Mouse (Mus musculus): ENCODE results near the gene Cdh24.

The Cdh24 gene

DNA sequence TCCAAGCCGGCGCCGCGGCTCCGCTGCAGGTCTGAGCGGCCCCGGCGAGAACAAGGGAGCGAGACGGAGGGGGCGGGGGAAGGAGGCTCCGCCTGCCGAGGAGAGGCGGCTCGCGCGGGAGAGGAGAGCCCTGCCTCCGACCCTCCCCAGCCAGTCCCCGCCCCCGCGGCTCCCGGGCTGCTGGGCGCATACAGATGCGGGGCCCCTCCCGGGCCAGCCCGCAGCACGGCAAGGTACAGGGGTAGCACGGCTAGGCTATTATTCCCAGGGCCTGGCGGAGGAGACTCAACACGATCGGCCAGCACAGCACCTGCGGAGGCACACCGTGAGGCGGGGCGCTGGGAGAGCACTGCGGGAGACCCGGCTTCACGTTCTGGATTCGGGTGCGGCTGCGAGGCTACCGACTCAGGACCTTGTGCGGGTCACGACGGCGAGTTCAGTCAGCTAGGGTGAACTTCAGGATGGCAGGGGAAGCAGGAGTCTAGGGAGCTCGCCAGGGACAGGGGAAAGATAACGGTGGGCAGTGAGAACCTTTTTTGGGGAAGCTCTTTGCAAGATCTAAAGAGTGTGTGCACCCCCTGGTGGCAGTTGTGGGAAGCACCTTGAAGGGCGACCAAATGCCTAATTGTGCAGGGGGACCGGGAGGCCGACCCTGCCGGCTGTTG is at the start of gene Cdh24:
Gene Cdh24, minus strand, starts transcription at position 60 of the 665 bp plus-strand sequence.
- peak; percentile 67 for DNase-seq (ENCODE audit: low spot score)

DNA sequence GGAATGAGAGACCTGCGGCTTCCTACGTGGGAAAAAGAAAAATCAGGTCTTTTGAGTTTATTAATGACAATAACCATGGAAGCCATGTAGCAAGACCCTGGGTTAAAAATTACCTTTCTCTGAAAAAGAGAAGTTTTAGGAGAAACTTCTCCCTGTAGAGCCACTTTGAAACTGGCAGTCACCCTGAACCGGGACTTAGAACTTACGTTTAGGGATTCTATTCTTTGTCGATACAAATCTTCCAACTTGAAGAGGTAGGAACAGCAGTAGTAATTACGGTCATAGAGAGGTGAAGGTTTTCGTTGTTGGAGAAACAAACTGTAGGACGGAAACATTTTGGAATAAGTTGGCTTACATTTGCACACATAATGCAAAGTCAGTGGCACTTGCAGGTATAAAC is 46.1 kb upstream of the Cdh24 start:
- no peak for DNase-seq (ENCODE audit: low spot score)

DNA sequence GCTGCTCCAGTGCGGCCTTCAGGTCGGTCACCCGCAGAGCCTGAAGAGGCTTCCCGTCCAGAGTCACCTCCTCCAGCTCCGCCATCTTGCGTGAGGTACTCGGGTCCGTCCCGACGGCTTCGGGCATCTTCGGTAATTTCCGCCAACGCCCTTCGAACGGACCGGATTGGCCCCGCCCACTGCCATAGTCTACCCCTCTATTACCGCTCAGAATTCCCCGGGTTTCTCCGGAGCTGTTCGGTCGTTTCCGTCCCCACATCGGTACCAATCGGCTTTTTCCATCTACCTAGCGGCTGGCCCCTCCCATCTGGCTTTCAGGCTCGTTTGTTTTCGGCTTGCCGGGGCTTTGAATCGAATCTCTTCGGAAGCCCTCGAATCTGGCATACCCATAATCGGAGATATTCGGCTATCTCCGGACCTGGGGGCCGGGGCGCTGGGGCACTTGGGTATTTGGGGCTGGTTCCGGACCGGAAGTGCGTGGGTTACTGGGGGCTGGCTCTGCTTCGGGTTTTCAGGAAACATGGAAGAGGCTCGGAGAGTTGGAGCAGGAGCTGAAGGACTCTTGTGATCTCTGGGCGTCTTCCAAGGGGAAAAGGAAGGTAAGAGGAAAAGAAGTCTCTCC is 45.5 kb upstream of the Cdh24 start, which contains the start of gene Acin1:
Gene Acin1, minus strand, starts transcription at position 410 of the 622 bp plus-strand sequence.
- DNase-seq (ENCODE audit: low spot score) = peak; percentile 100

DNA sequence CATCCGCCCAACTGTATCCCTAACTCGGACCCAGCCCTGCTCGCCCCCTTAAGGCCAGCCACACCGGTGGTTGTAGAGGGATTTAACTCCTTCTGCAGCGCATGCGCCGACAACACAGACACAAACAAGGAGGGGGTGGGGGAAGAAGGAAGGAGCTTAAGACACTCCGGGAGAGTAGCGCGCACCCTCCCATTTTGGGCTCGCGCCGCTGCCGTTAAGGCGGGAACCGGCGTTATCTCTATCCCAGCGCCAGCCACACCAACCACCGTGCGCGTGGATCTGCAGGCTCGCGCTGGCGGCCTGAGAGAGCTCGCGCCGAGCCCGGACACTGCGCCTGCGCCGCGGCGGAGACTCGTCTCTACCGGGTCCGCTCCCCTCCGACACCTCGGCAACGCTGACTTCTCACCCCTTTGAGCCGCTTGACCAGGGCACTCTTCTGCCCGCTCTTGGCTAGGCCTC is 44.9 kb upstream of the Cdh24 start, which contains the start of gene 1700123O20Rik:
Gene 1700123O20Rik, plus strand, starts transcription at position 154 of the 459 bp plus-strand sequence.
- no peak for DNase-seq (ENCODE audit: low spot score)

DNA sequence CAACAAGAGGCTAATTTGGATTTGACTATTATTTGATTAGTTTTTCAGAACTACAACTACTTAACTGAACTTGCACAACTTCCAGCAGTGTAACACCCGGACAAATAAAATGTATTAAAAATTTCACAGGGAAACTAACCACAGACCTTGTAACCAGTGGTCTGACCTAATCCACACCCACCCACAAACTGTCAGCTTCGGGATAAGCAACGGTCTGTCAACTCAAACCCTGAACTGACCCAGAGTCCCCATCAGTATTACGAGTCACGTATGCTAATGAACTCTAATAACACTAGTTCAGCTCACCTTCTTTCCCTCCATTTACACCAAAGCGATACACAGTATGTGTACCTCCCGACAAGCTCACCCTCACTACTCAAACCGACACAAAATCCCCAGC is 44.3 kb upstream of the Cdh24 start:
- no peak for DNase-seq (ENCODE audit: low spot score)

DNA sequence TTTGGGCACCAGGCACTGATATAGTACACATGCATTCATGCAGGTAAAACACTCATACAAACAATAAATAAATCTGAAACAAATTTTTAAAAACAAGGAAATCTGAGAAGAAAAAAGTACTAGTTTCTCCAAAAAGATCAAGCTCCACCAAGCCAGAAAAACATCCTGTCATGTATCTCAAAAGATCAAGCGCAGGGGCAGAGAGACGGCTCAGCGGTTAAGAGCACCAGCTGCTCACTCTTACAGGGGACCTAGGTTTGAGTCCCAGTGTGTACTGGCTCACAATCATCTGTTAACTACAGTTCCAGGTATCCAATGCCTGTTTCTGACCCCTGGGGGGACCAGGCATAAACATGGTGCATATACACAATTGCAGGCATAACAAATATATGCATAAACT is 41.2 kb upstream of the Cdh24 start:
- no peak for DNase-seq (ENCODE audit: low spot score)

DNA sequence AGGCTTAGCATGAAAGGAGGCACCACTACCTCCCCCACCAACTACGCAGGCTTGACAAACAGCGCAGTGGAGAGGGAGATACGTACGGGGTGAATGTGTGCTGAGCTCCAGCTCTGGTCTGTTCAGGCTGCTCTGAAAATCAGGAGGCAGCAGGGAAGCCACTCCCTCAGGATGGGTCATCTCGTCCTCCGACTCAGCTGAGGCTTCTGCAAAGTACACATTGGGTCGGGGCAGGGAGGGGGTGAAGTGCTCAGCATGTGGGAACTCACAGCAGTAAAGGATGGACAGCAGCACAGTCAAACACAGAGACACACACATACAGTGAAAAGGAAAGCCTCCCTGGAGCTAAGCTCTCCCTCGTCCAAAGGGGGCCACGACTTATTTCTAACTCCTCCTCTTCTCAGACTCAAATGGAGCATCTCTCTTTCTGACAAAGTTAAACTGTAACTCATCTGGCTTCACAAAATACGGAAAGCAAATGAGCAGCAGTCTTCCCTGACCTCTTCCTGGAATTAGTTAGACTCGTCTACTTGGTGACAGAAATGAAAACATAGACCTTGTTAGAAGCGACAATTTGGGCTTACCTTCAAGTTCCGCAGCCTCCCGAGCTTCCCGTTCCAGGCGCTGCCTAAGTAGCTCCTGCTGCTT is 37.6 kb upstream of the Cdh24 start:
- no peak for DNase-seq (ENCODE audit: low spot score)

DNA sequence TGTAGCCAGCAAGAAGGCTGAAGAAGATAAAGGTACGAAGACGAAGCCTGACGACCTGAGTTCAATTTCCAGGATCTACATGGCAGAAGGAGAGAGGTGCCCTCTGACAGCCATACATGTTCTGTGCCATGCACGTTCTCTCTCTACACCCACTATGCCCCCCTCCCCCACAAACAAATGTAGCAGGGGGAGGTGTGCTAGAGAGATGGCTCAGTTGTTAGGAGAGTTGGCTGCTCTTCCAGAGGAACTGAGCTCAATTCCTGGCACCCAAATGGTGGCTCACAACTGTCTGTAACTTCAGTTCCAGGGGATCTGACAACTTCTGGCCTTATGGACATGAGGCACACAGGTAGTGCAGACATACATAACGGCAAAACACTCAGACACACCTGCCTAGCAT is 35.1 kb upstream of the Cdh24 start:
- DNase-seq (ENCODE audit: low spot score) = no peak

DNA sequence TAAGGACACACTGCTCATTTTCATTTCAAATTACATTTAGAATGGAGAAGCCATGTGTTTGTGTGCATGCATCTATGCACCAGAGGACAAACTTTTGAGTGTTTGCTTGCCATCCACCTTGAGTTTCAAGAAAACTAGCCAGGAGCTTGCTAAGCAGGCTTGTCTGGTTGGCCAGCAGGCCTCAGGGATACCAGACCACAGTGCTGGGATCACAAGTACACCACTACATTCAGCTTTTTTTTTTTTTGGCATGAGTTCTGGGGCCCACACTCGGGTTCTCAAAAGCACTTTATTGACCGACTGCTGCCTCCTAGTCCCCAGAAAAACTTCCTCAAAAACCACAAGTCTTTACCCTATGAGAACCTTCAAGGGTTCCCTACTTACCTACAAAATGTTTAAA is 33.2 kb upstream of the Cdh24 start:
- DNase-seq (ENCODE audit: low spot score) = no peak

DNA sequence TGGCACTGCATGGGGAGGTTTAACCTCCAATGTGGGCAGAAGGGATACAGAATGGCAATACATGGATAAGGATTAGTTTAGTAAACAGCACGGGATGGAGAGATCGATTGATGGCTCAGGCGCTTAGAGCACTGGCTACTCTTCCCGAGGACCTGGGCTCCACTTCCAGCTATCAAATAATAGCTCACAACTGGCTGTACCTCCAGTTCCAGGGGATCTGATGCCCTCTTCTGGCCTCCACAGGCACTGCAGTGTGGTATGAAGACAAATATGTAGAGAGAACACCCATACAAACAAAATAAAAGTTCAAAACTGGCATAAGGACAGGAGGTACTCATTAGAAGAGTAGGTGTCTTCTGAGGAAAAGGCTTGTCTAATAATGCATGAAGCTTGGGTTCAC is 28.2 kb upstream of the Cdh24 start:
- no peak for DNase-seq (ENCODE audit: low spot score)

DNA sequence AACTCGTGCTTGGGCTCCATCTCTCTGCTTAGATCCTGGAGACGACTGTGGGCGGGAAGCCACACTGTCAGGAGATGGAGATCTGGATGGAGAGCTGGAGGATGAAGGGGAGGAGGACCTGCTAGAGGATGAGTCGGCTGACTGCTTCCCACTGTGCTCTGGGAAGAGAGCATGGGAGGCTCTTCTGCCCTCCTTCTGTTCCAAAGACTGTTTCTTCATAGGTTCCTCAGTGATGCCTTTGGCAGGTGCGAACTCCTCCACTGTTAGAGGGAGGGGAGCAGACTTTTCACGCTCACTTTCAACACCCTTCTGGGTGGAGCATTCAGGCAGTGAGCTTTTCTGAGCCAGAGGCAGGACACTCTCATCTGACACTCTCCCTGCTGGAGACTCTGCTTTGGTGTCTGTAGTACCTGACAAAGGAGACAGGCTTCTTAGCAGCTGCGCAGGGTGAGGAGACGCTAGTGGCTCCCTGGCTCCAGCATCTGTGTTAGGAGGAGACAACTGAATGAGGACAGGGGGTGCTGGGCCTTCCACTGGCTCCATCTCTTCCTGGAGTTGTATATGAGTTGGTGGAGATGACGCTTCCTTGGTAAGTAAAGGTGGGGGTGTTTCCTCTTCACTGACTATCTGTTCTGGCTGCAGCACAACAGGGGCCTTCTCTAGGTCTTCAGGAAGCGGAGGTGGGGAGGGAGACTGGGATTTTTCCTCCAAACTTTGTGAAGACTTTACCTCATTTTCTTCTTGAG is 23.5 kb upstream of the Cdh24 start:
- no peak for DNase-seq (ENCODE audit: low spot score)

DNA sequence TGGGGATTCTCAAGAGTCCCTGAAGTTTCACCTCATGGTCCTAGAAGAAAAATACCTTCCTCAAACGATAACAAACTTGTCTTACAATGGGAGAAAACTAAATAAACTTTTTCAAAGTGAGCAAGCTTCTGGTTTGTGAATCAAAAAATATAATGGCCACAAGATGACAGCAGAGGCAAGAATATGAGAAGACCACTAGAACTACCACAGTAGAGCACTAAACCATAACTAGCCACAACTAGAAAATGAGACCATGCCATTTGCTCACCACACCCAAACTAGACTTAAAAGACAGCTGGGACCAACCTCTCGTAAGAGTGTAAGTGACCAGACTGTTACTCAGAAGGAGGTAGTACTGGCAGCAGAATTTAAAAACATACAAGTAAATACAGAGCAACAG is 18.8 kb upstream of the Cdh24 start:
- DNase-seq (ENCODE audit: low spot score) = no peak

DNA sequence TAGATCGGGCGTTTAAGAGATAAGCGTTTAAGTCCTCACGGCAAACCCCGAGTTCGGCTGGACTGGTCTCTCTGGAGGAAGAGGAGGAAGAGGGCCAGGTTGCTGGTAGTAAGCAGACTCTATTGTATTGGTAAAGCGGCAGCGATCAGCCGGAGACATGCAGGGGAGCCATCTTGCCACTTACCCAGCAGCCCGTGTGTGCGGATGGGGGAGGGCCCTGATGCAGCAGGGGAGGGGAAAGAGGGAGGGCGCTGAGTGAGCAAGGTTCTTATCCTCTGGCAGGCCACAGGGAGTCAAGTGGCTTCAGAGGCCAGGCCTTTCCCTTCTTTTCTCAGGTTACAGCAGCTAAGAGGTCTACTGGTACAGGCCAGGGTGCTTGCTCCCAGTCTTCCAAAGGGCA is 12.3 kb upstream of the Cdh24 start:
- DNase-seq (ENCODE audit: low spot score) = no peak

DNA sequence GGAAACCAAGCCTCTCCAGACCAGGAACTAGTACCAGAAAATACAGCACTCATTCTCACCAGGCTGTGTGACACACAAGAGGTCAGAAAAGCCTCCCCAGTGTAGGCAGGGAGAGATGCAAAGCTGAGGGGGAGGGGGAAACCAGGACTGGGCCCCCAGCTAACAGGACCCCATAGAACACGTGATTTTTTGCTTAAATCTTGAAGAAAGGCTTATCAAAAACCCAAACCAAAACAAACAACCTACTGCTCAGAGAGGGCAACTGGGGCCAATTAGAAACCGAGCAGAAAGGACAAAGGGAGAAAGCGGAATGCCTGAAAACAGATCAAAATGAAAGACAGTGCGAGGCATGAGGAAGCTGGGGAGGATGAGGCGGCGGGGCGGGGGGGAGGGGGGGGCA is 11.6 kb upstream of the Cdh24 start:
- DNase-seq (ENCODE audit: low spot score) = no peak

DNA sequence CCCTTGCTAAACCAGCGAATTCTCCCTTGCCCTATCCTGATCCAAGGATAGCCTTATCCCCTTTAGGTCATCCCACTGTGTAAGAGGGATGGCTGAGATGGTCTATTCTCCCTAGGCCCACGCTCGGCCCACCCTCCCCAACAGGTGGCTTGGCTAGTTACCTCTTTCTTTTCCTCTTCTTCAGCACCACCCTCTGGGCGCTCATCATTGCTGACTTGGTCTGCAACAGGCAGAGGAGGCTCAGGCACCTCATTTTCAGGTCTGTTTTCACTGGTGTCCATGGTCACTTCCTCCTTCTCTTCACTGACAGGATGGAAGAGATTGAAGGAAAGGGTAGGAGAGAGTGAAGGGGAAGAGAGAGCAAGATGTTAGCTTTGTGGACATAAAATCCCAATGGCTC is 10.4 kb upstream of the Cdh24 start:
- DNase-seq (ENCODE audit: low spot score) = no peak

DNA sequence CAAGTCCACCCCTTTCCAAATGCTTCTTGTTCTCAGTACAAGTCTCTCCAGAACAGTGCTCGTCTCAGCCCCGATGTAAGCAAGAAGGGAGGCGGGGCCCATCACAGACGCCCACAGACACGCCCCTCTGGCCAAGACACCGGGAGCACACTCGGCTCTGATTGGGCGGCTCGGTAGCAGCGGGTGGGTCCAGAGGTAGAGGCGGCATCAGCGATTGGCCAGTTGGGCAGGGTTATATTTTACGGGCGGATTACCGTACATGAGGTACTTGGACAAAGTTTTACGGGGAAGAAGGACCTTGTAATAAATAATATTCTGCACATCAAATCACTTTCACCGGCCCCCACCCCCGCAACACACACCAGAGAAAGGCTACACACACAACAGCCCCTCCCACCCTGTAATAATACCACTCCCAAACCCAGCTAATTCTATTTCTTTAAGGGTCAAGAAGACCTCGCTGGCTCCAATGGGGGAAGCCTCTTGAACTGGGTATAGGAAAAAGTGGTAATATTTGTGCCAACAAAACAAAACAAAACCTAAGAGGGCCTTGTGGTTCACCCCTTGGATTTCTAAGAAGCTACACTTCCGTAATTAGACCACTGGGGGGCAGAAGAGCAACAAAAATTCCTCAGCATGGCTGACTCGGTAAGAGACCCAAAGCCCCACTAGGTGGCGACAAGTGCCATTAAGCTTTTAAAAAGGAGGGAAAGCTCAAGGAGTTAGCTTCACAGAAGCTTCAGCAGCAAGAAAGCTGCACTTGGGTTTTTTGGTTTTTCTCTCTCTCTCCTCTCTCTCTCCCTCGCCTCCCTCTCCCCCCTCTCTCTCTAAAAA is 9.7 kb upstream of the Cdh24 start:
- DNase-seq (ENCODE audit: low spot score) = no peak

DNA sequence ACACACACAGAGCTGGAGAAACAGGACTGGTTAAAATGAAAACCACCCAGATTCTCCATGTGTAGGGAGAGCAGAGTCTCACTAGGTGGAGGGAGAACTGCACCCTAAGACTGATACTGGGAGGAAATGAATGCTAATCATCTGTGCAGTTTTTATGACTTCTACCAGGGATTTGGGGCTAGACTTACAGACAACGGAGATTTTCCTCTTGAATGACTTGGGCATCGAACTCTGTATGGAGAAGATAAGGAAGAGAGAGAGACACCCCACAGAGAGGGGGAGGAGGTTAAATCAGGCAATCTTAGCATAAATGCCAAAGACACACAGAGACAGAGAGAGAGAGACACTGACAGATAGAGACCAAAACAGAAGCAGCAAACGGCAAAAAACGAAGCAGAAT is 6.7 kb upstream of the Cdh24 start:
- no peak for DNase-seq (ENCODE audit: low spot score)

DNA sequence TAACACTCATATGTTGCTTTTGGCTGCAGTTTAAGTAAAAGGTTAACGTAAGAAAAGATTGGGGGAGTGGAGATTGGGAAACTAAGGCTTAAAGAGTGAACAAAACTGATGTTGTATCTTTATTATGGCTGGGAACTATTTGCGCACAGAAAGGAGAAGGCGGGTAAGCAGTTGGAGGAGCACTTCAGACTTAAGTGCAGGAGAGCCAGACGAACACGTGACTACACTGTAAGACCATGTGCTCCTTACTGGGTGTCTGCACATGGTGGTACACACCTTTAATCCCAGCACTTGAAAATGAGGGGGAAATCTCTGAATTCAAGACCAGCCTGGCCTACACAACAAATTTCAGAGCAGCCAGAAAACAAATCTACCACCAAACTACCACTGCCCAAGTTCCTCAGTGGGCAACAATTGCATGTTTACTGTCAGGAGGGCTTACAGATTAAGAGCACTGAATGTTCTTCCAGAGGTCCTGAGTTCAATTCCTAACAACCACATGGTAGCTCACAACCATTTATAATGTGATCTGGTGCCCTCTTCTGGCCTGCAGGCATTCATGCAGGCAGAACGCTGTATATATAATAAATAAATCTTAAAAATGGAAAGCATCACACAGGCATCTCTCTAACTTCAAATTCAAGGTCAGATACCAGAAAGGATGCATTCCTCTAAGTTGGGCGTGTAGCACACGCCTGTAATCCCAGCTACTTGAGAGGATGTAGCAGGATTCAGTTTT is 5.9 kb upstream of the Cdh24 start:
- no peak for DNase-seq (ENCODE audit: low spot score)

DNA sequence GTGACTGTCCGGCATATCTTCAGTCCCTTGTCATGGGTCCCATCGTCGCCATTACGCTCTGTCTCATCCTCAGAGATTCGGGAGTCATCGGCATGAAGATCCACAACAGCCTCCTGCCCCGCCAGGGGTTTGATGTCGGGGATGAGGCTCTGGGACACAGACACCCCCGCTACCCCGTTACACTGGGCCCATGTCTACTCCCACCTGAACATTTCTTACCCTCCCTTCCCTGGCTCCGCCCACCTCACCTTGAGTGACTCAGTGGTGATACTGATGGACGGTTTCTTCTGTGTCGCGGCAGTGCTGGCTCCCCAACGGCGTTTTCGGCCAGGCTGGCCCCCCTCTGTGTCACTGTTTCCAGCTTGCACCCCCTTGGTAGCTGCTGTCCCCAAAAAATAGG is 5.3 kb upstream of the Cdh24 start:
- DNase-seq (ENCODE audit: low spot score) = no peak

DNA sequence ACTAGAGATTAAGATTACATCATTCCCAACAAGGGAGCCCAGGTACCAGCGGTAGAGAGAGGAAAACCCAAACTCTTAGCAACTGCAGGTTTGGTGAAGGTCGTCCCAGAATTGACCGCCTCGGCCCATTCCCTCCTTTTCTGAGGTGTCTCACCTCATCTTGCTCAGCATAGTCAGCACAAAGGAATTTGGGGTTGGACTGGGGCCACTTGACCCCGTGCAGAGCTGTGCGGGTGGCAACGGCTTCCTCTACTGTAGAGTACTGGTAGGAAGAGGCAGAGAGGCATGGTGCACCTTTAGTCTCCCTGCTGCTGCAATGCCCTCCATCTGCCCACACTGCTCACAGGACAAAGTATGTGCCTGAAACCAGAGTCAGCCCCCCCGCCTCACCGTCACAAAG is 3.1 kb upstream of the Cdh24 start:
- no peak for DNase-seq (ENCODE audit: low spot score)

DNA sequence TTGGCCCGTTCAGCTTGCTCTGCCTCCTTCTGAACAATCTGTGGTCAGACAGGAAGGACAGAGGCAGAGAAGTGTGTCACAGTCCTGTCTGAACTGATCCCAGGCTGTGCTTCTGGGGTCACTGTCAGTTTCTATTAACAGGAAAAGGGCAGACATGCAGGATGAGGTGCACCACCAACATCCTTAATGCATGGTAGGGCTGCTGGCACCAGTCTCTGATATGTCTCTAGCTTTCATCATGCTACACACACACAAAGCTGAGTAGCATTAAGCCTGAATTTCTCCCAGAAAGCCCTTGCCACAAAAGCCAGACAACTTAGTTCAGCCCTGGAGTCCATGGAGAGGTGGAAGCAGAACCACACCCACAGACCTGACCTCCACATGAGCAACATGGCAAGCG is 1.8 kb upstream of the Cdh24 start:
- DNase-seq (ENCODE audit: low spot score) = no peak
